Mouse (Mus musculus): ENCODE results near the gene Ucma. TPM values are rescaled to one million over a fixed set of nuclear protein-coding genes. Genes with fewer than 3 reads are reported as not detected.
"Not testable (repeated sequence)": the region's sequence is repeated elsewhere in the genome, so short reads cannot be mapped to it uniquely, and the experiment has no call there.

Ucma gene
- polyA plus RNA-seq (2015; fragmentation: Nextera tagmentation; extraction: Ambion mirVana): not detected in 2 replicates

GRCm38 (mm10) chr2:4975807-4976206 is at the start of gene Ucma:
Ucma (plus strand) TSS chr2:4976122.
- ATAC-seq (replicated peaks): no peak
- H3K27ac ChIP-seq (replicated peaks): no peak within 1 kb of the TSS; the same call in 1 of the 2 replicates
- H3K4me2 ChIP-seq (replicated peaks): no peak within 1 kb of the TSS
- H3K36me3 ChIP-seq: no peaks in the 10 kb centered on the region
- H3K9me3 ChIP-seq: no peaks in the 10 kb centered on the region
- H3K27me3 ChIP-seq: no peaks in the 10 kb centered on the region
- H3K9ac ChIP-seq (replicated peaks): no peak within 1 kb of the TSS
- H3K4me1 ChIP-seq: peaks cover 21% of the 10 kb centered on the region
- H3K4me3 ChIP-seq: no peak within 1 kb of the TSS
- WGBS: 53% methylated on average over 5 of the region's 5 CpGs

GRCm38 (mm10) chr2:4927391-4927790 is 48.5 kb upstream of the Ucma start:
- Histone ChIP-seq H3K27ac (replicated peaks) (no peak overlapping the region), H3K9me3 (no peaks in the 10 kb centered on the region), H3K4me1 (no peaks in the 10 kb centered on the region), H3K4me2 (replicated peaks) (no peak overlapping the region), H3K9ac (replicated peaks) (no peak overlapping the region), H3K27me3 (no peaks in the 10 kb centered on the region), H3K36me3 (no peaks in the 10 kb centered on the region), H3K4me3 (no peak overlapping the region)
- WGBS: 82% methylated on average over 3 of the region's 3 CpGs
- no peak for ATAC-seq (replicated peaks)

GRCm38 (mm10) chr2:4929230-4929629 is 46.7 kb upstream of the Ucma start:
- no peak for ATAC-seq (replicated peaks)
- 93% methylated on average over 2 of the region's 2 CpGs for WGBS
- no peaks in the 10 kb centered on the region for H3K36me3 ChIP-seq
- H3K4me3 ChIP-seq: no peak overlapping the region
- no peaks in the 10 kb centered on the region for H3K4me1 ChIP-seq
- H3K27ac ChIP-seq (replicated peaks): no peak overlapping the region
- no peaks in the 10 kb centered on the region for H3K27me3 ChIP-seq
- H3K9ac ChIP-seq (replicated peaks): no peak overlapping the region
- no peaks in the 10 kb centered on the region for H3K9me3 ChIP-seq
- no peak overlapping the region for H3K4me2 ChIP-seq (replicated peaks)

- no peak for ATAC-seq (replicated peaks)
- H3K27me3 ChIP-seq: no peaks in the 10 kb centered on the region
- H3K9me3 ChIP-seq: no peaks in the 10 kb centered on the region
- H3K27ac ChIP-seq (replicated peaks): no peak overlapping the region
- H3K9ac ChIP-seq (replicated peaks): no peak overlapping the region
- no peak overlapping the region for H3K4me3 ChIP-seq
- no peaks in the 10 kb centered on the region for H3K4me1 ChIP-seq
- H3K36me3 ChIP-seq: peaks cover 4% of the 10 kb centered on the region; the same call in 1 of the 2 replicates
- no peak overlapping the region for H3K4me2 ChIP-seq (replicated peaks)
- WGBS: 95% methylated on average over 9 of the region's 9 CpGs
Measured at GRCm38 (mm10) chr2:4934516-4934915, 41.4 kb upstream of the Ucma start.

GRCm38 (mm10) chr2:4937931-4938330 is 38.0 kb upstream of the Ucma start:
- Histone ChIP-seq H3K4me2 (replicated peaks) (no peak overlapping the region), H3K4me1 (no peaks in the 10 kb centered on the region), H3K9ac (replicated peaks) (no peak overlapping the region), H3K4me3 (no peak overlapping the region), H3K9me3 (no peaks in the 10 kb centered on the region), H3K36me3 (peaks cover 4% of the 10 kb centered on the region; the same call in 1 of the 2 replicates), H3K27ac (replicated peaks) (no peak overlapping the region), H3K27me3 (no peaks in the 10 kb centered on the region)
- no peak for ATAC-seq (replicated peaks)
- 91% methylated on average over 7 of the region's 7 CpGs for WGBS

- ATAC-seq (replicated peaks): no peak
- Histone ChIP-seq H3K27me3 (no peaks in the 10 kb centered on the region), H3K4me1 (no peaks in the 10 kb centered on the region), H3K36me3 (peaks cover 4% of the 10 kb centered on the region; the same call in 1 of the 2 replicates), H3K9me3 (0 out of 2 replicates have a peak, but pooled peaks cover 2% of the 10 kb centered on the region), H3K27ac (replicated peaks) (no peak overlapping the region), H3K4me2 (replicated peaks) (no peak overlapping the region), H3K9ac (replicated peaks) (no peak overlapping the region), H3K4me3 (no peak overlapping the region)
- WGBS: 92% methylated on average over 11 of the region's 11 CpGs
Measured at GRCm38 (mm10) chr2:4940861-4941260, 35.1 kb upstream of the Ucma start.

GRCm38 (mm10) chr2:4949691-4950090 is 26.2 kb upstream of the Ucma start:
- not testable (repeated sequence) for H3K4me3 ChIP-seq, H3K27me3 ChIP-seq

GRCm38 (mm10) chr2:4950986-4951385 is 24.9 kb upstream of the Ucma start:
- H3K27me3 ChIP-seq: no peaks in the 10 kb centered on the region
- H3K4me3 ChIP-seq: no peak overlapping the region
- no peak overlapping the region for H3K9ac ChIP-seq (replicated peaks)
- no peaks in the 10 kb centered on the region for H3K4me1 ChIP-seq
- 100% methylated on average over 2 of the region's 2 CpGs for WGBS
- no peaks in the 10 kb centered on the region for H3K9me3 ChIP-seq
- H3K27ac ChIP-seq (replicated peaks): no peak overlapping the region
- H3K36me3 ChIP-seq: no peaks in the 10 kb centered on the region
- ATAC-seq (replicated peaks): no peak
- no peak overlapping the region for H3K4me2 ChIP-seq (replicated peaks)

More at GRCm38 (mm10) chr2:4949691-4950090, 26.2 kb upstream of the Ucma start:
- not testable (repeated sequence) for H3K27ac ChIP-seq (replicated peaks); H3K36me3 ChIP-seq; H3K4me1 ChIP-seq; ATAC-seq (replicated peaks); H3K9ac ChIP-seq (replicated peaks); H3K9me3 ChIP-seq; H3K4me2 ChIP-seq (replicated peaks)
- WGBS: 81% methylated on average over 8 of the region's 8 CpGs

GRCm38 (mm10) chr2:4954216-4954760 is 21.6 kb upstream of the Ucma start:
- Histone ChIP-seq H3K27me3 (no peaks in the 10 kb centered on the region), H3K4me2 (replicated peaks) (no peak overlapping the region), H3K9ac (replicated peaks) (no peak overlapping the region), H3K4me3 (no peak overlapping the region), H3K36me3 (no peaks in the 10 kb centered on the region), H3K27ac (replicated peaks) (no peak overlapping the region), H3K9me3 (no peaks in the 10 kb centered on the region), H3K4me1 (no peaks in the 10 kb centered on the region)
- ATAC-seq (replicated peaks): no peak
- WGBS: 74% methylated on average over 6 of the region's 6 CpGs

- no peak for ATAC-seq (replicated peaks)
- Histone ChIP-seq H3K4me2 (replicated peaks) (no peak overlapping the region), H3K4me3 (no peak overlapping the region), H3K9ac (replicated peaks) (no peak overlapping the region), H3K36me3 (no peaks in the 10 kb centered on the region), H3K4me1 (no peaks in the 10 kb centered on the region), H3K27ac (replicated peaks) (no peak overlapping the region), H3K27me3 (no peaks in the 10 kb centered on the region), H3K9me3 (no peaks in the 10 kb centered on the region)
- WGBS: 90% methylated on average over 12 of the region's 12 CpGs
Measured at GRCm38 (mm10) chr2:4958039-4958438, 17.9 kb upstream of the Ucma start.

GRCm38 (mm10) chr2:4967806-4968205 is 8.1 kb upstream of the Ucma start:
- no peaks in the 10 kb centered on the region for H3K9me3 ChIP-seq
- no peak overlapping the region for H3K9ac ChIP-seq (replicated peaks)
- no peaks in the 10 kb centered on the region for H3K36me3 ChIP-seq
- H3K27ac ChIP-seq (replicated peaks): no peak overlapping the region
- no peak overlapping the region for H3K4me3 ChIP-seq
- H3K4me2 ChIP-seq (replicated peaks): no peak overlapping the region
- no peak for ATAC-seq (replicated peaks)
- H3K27me3 ChIP-seq: no peaks in the 10 kb centered on the region
- H3K4me1 ChIP-seq: no peaks in the 10 kb centered on the region
- 90% methylated on average over 2 of the region's 2 CpGs for WGBS

GRCm38 (mm10) chr2:4969083-4969482 is 6.8 kb upstream of the Ucma start:
- Histone ChIP-seq H3K27me3 (no peaks in the 10 kb centered on the region), H3K4me1 (no peaks in the 10 kb centered on the region), H3K4me2 (replicated peaks) (no peak overlapping the region), H3K27ac (replicated peaks) (no peak overlapping the region), H3K36me3 (no peaks in the 10 kb centered on the region), H3K9ac (replicated peaks) (no peak overlapping the region), H3K9me3 (no peaks in the 10 kb centered on the region), H3K4me3 (no peak overlapping the region)
- 88% methylated on average over 2 of the region's 2 CpGs for WGBS
- no peak for ATAC-seq (replicated peaks)

- no peak overlapping the region for H3K4me3 ChIP-seq
- H3K27me3 ChIP-seq: no peaks in the 10 kb centered on the region
- peak overlapping the region; percentile 67 for H3K27ac ChIP-seq (replicated peaks)
- H3K4me1 ChIP-seq: peaks cover 21% of the 10 kb centered on the region
- no peak overlapping the region for H3K4me2 ChIP-seq (replicated peaks)
- no peak overlapping the region for H3K9ac ChIP-seq (replicated peaks)
- no peaks in the 10 kb centered on the region for H3K9me3 ChIP-seq
- ATAC-seq (replicated peaks): peak; percentile 38; the same call in 1 of the 2 replicates
- WGBS: 11% methylated on average over 8 of the region's 8 CpGs
- H3K36me3 ChIP-seq: no peaks in the 10 kb centered on the region
Measured at GRCm38 (mm10) chr2:4978091-4978490, 2.2 kb downstream of the Ucma start.

All from forebrain, embryonic 15.5 days (tissue).